Mouse (Mus musculus): ENCODE measurements around the gene Gm48551. TPM values are rescaled to one million over a fixed set of nuclear protein-coding genes. Genes with fewer than 3 reads are reported as not detected.

The Gm48551 gene
- total RNA-seq, 2 experiments from 2014 or later = 0.57 to 0.97 TPM

GRCm38 (mm10) chr10:81416581-81417226 lies 32.4 kb downstream of the Gm48551 start:
- peak; percentile 93 for DNase-seq (ENCODE audit: low spot score)

DNA sequence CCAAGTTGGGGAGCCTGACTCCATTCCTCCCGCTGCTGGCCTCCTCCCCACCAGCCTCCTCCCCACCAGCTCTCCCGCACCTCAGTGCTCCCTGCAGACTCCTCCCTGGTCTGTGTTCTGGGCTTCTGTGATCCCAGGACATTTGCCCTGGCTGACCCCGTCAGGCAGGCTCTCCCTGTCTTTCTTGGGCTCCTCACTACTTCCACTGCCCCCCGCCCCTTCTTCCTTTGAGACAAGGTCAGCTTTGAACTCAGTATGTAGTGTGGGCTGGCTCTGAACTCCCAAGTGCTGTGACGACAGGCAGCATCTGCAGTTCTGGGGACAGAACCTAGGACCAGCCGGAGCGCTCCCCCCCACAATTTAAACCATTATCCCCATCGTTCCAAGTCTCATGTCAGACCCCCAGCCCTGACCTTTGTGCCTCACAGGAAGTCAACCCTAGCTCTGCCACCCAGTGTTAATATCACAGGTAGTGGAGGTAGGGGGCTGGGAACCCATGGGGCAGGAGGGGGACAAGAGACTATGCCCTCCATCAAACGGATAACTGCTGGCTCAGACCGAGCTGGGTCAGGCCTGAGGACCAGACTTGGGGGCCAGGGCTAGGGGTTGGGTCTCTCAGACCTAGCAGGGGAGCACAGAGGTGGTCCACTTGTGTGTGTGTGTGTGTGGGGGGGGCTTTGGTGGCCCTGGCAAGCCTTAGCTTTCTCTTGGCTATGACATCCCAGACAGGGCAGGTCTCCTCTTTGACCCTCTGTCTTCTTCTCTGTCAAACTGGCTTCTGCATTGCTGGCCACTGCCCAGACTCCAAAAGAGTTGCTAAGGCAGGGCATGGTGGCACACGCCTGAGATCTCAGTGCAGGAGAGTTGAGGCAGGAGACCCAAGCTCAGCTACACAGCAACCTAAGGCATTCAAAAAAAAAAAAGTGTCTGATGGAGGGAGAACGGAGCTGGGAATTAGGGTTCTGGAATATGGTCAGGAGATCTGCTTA lies 33.3 kb downstream of the Gm48551 start:
- no peak for DNase-seq (ENCODE audit: low spot score)

- DNase-seq (ENCODE audit: low spot score) = no peak
These were observed 34.2 kb downstream of the Gm48551 start for GRCm38 (mm10) chr10:81418216-81419070.

DNA sequence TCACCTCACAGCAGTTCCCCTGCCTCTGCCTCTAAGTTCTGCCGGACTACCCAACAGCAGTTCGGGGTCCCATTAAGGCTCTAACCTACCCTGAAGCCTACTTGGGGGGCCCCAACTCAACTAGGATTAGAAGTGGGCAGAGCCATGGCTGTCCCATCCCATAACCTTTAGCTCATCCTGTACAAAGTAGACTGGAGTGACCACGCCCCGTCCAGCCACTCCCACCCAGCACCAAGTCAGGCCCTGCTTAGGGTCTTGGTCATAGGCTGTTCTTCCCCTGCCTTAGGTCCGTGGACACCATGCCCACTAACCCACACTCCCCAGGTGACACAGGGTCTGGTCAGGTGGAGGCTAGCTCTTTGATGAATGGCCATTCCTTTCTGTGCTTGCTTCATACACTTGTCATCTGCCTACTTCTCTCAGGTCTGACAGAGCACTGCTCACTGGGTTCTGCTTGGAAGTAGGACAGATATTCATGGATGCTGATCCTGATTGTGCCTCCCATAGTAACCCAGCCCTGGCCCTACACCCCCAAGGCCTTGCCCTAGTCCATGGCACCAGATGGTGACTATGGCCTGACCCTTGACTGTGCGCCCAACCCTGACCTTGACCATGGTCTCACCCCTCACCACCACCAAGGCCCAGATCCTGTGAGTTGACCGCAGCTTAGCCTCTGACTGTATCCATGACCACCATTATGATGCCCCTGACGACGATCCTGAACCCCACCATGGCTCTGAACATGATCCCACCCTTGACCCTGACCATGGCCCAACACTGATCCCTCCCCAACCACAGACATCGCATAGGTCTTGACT lies 35.1 kb downstream of the Gm48551 start:
- DNase-seq (ENCODE audit: low spot score) = no peak

GRCm38 (mm10) chr10:81420191-81420767 lies 36.0 kb downstream of the Gm48551 start:
- DNase-seq (ENCODE audit: low spot score) = peak; percentile 31

DNA sequence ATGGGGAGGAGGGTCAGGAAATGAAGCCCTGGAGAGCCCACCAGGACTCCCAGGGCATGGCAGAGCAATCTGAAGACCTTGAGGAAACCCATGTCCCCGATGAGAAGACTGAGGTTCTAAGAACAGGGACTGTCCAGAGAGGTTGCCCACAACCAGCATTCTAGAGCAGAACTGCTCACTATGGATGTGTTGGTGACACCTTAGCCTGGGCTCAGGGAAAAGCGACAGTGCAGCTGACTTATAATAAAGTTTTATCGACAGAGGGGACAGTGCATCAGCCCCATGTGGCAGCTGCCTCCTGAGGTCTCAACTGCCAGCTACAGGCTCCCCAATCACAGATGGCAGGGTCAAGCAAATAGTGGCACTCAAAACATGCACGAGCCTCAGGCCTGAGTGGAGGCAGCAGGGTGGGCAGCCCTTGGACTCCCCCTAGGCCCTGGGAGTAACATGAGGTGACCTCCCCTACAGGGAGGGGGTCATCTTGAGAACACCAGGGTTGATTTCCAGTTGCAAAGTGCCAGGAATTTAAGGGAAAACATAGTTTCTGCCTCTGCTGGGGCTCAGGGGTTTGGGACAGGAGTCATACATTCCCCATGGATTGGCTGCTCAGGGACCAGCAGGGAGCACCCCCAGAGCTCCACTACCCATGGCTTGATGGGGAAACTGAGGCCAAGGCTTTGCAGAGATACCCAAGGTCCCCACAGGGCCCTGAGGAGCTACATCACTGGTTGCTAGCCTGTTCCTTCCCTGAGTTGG lies 37.0 kb downstream of the Gm48551 start:
- DNase-seq (ENCODE audit: low spot score) = no peak

- DNase-seq (ENCODE audit: low spot score) = peak; percentile 85
These were observed 37.5 kb downstream of the Gm48551 start for GRCm38 (mm10) chr10:81421797-81422100.

- DNase-seq (ENCODE audit: low spot score) = peak; percentile 61
These were observed 37.9 kb downstream of the Gm48551 start for GRCm38 (mm10) chr10:81422191-81422590.

- no peak for DNase-seq (ENCODE audit: low spot score)
These were observed 38.5 kb downstream of the Gm48551 start for GRCm38 (mm10) chr10:81422661-81423217.

DNA sequence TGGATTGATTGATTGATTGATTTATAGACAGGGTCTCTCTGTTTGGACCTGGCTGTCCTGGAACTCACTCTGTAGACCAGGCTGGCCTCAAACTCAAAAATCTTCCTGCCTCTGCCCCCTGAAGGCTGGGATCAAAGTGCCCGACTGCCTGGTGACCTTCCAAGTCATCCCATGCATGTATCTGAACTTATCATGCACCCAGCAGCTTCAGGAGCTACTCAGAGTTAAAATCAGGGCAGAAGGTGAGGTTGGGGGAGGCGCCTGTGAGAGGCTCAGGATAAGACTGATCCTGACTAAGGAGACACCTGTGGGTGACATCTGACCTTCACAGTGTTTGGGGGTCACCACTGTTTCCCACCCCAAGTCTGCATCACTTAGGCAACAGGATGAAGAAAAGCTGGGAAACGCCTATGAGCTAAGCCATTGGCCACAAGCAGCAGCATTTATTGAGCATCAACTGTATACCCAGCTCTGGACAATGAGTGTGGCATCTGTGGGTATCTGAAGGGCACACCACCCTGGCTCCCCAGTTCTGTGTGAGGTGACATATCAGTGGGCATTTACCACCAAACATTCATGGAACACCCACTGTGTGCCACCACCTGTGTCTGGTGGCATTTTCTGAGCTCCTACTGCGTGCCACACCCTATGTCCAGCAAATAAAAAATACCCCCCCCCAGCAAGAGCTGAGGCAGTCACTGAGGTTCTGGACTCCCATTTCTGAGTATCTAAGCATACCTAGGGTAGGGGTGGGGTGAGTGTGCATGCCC lies 39.4 kb downstream of the Gm48551 start:
- DNase-seq (ENCODE audit: low spot score) = peak; percentile 7

- DNase-seq (ENCODE audit: low spot score) = peak; percentile 88
These were observed 40.2 kb downstream of the Gm48551 start for GRCm38 (mm10) chr10:81424246-81425051.

GRCm38 (mm10) chr10:81425236-81425850 lies 41.1 kb downstream of the Gm48551 start:
- peak; percentile 69 for DNase-seq (ENCODE audit: low spot score)

- peak; percentile 32 for DNase-seq (ENCODE audit: low spot score)
These were observed 41.9 kb downstream of the Gm48551 start for GRCm38 (mm10) chr10:81426081-81426671.

DNA sequence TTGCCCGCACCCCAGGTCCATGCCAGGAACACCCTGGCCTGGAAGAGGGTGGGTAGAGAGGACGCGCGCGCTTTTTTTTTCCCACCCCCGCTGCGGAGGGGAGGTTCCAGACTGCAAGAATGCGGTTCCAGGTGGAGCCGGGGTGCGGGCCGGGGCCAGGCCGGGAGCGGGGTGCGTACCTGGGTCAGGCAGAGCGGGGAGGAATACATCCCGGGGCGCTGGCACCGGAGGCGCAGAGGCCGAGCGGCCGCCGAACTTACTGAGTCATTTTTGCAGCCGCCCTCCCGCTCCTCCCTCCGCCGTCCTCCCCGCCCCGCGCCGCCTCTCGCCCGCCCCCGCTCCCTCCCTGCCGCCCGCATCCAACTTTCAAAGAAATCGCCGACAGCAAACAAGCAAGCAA lies 42.6 kb downstream of the Gm48551 start:
- DNase-seq (ENCODE audit: low spot score) = peak; percentile 71

DNA sequence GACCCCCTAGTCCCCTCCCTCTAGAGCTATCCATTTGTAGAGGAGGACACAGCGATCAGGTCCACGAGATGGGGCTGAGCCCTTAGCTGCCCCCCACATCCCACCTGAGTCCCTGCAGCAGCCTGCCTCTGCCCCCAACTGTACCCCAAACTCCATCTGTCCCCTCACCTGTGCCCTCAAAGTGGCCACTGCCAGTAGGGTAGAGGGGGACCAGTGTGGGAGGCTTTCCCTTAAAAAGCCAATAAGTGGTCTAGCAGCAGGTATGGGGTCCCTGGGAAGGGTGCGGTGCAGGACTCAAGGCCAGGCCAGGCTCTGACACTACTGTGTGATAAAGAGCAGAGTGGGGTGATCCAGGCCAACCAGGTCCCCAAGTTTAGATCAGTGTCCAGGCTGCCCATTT lies 43.1 kb downstream of the Gm48551 start:
- no peak for DNase-seq (ENCODE audit: low spot score)

DNA sequence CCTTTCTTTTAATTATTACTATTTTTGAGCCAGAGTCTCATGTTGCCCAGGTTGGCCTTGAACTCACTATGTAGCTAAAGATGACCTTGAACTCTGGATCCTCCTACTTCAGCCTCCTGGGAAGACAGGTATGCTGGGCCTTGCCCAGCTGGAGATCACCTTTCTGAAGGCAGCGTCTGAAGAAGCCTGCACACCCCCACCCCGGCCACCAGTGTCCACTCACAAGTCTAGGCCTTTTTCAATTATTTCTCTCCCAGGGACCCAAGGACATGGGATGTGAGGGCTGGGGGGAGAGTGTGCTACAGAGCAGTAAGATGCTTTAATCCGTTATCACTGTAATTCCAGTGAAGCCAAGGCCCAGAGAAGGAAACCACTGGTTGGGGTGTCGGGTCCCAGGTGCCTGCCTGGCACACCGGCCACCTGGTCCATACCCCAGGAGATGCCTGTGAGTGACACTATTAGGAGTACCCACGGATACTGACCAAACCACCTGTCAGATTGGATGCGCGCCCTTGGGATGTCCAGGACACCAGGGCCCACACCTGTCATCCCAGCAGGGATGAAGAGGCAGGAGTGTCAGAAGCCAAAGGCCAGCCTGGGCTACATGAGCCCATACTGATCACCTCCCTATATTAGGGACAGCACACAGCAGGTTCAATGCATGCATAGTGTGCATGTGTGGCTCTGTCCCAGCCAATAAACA lies 43.7 kb downstream of the Gm48551 start:
- DNase-seq (ENCODE audit: low spot score) = no peak

Data from gastrocnemius, adult 18-20 months (tissue).